Mouse (Mus musculus) left cerebral cortex, adult 9 months (tissue): ENCODE measurements around the gene Cntnap3.
"Not testable (repeated sequence)": the region's sequence is repeated elsewhere in the genome, so short reads cannot be mapped to it uniquely, and the experiment has no call there.

Experiments
- DNase-seq, 2 experiments: peaks; one replicate each; pipeline ENCODE4 v3.0.0; 2022; ENCODE audit warnings: low spot score in 2 of 2

Gene Cntnap3

GRCm38 (mm10) chr13:64903585-64904208, at the start of gene Cntnap3:
Cntnap3 (minus strand) TSS chr13:64903955.
- DNase-seq, result peak; percentile 7 to 10

- DNase-seq, result no peak
Measured at GRCm38 (mm10) chr13:64917191-64917590, 13.4 kb upstream of the Cntnap3 start, which contains the start of gene Spata31. Spata31 (plus strand) TSS chr13:64917406.

- no peak for DNase-seq
Measured at GRCm38 (mm10) chr13:64903132-64903531, 623 bp downstream of the Cntnap3 start.

- no peak for DNase-seq
Measured at GRCm38 (mm10) chr13:64865397-64865796, 38.4 kb downstream of the Cntnap3 start.

GRCm38 (mm10) chr13:64824856-64825255, 78.9 kb downstream of the Cntnap3 start:
- DNase-seq, result not testable (repeated sequence)

GRCm38 (mm10) chr13:64745383-64745782, 158.4 kb downstream of the Cntnap3 start:
- DNase-seq, result no peak

GRCm38 (mm10) chr13:64732244-64732643, 171.5 kb downstream of the Cntnap3 start:
- no peak for DNase-seq

- no peak for DNase-seq
Measured at GRCm38 (mm10) chr13:64716791-64717190, 187.0 kb downstream of the Cntnap3 start.

GRCm38 (mm10) chr13:64692463-64692862, 211.3 kb downstream of the Cntnap3 start:
- no peak for DNase-seq
